Mouse (Mus musculus) brain, embryonic 14.5 days (tissue): ENCODE measurements around the gene 5730522E02Rik.

Experiments used
- CTCF ChIP-seq: fragments of 200-500 bp; IDR thresholded peaks from 2 replicates; pipeline ENCODE4 v1.5.1; 2012; ENCODE audit warnings: inconsistent platforms, mild to moderate bottlenecking, moderate library complexity, borderline replicate concordance; ENCODE audit not compliant: insufficient read depth, insufficient read length; ENCODE audit errors: extremely low read depth
- POLR2A ChIP-seq: fragments of 200-500 bp; IDR thresholded peaks from 2 replicates; pipeline ENCODE4 v1.6.1; 2012; ENCODE audit warnings: mild to moderate bottlenecking, inconsistent platforms, borderline replicate concordance; ENCODE audit not compliant: poor library complexity, insufficient read depth, insufficient read length, severe bottlenecking; ENCODE audit errors: extremely low read depth

- no peak for TF ChIP-seq CTCF
- TF ChIP-seq POLR2A: no peak
These were observed 637.0 kb downstream of the 5730522E02Rik start for GRCm38 (mm10) chr11:25573408-25574128.
